ENCODE assay signal across 26 mouse cellular contexts in the genomic region with DNA sequence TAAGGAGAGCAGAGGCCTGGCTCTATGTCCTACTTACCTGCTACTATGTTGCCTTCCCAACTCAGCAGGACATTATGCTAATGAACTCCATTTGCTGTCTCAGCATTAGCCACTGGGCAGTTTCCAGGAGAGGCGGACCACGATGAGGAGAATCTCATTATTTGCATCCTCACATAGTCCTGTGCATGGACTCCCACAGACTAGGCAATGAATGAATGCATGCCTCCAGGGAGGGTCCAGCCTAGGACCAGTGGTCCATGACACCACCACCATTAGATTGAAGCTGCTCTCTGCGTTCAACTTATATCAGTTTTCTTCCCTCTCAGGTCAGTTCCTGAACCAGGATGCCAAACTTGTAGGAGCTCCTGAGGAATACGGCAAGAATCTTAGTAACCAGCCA.
A peak's percentile ranks its signal among the peaks of the same experiment; 100 is the strongest.
DNase-seq lines count a peak whose midpoint lies in the region; ATAC-seq and TF ChIP-seq lines count a peak whose summit lies in the region.
"Had no signal": no experiment of that assay in that cellular context is flagged by ENCODE, and none has a peak within 500 bp of the region (broad histone marks: within the 10 kb centered on the region; RNA-seq: fewer than 3 reads in every experiment).

No protein-coding gene starts in this region.

- no peak overlapping the region for H3K4me2 ChIP-seq in midbrain, embryonic 11.5 days
- H3K4me2 ChIP-seq in midbrain, postnatal 0 days (ENCODE audit: low read depth, low read length, poor library complexity, severe bottlenecking): no peak overlapping the region
- no peak overlapping the region for H3K4me2 ChIP-seq in hindbrain, embryonic 16.5 days (ENCODE audit: low read length)
- no peak overlapping the region for H3K4me2 ChIP-seq in intestine, embryonic 16.5 days (ENCODE audit: low read depth, low read length)
- H3K4me2 ChIP-seq: embryonic facial prominence, embryonic 13.5 days; forebrain, embryonic 13.5 days; heart, embryonic 12.5 days; liver, embryonic 13.5 days; neural tube, embryonic 12.5 days; stomach, embryonic 15.5 days had no signal

- 0 out of 2 replicates have a peak, but pooled peaks have one; percentile 44 for ATAC-seq in midbrain, embryonic 11.5 days (ENCODE audit: low FRiP score)
- ATAC-seq in midbrain, postnatal 0 days (ENCODE audit: low FRiP score): no peak
- peak; percentile 52; the same call in 1 of the 2 replicates for ATAC-seq in hindbrain, embryonic 16.5 days
- no peak for ATAC-seq in intestine, embryonic 16.5 days
- ATAC-seq: forebrain, embryonic 13.5 days; midbrain, embryonic 16.5 days had no signal

- TF ChIP-seq POLR2A in embryonic fibroblast, embryonic 13.5 days (IDR thresholded peaks at IDR 0.05; ENCODE audit: low read depth, low read length): no peak

- peak overlapping the region; percentile 64 for H3K27ac ChIP-seq in gastrocnemius, adult 2 months
- no peak overlapping the region for H3K27ac ChIP-seq in midbrain, embryonic 11.5 days (ENCODE audit: low read depth, low read length)
- no peak overlapping the region for H3K27ac ChIP-seq in midbrain, postnatal 0 days (ENCODE audit: low read depth, low read length)
- H3K27ac ChIP-seq in embryonic fibroblast, embryonic 13.5 days (ENCODE audit: insufficient read depth, low read length): peak overlapping the region; percentile 61
- H3K27ac ChIP-seq in hindbrain, embryonic 16.5 days (ENCODE audit: low read depth, low read length): no peak overlapping the region
- H3K27ac ChIP-seq in intestine, embryonic 16.5 days (ENCODE audit: low read length): no peak overlapping the region
- H3K27ac ChIP-seq: embryonic facial prominence, embryonic 13.5 days; forebrain, embryonic 13.5 days; heart, adult 2 months; liver, embryonic 13.5 days; macrophage; neural tube, embryonic 12.5 days; stomach, embryonic 15.5 days had no signal

- H3K4me3 ChIP-seq in gastrocnemius, adult 2 months: no peak overlapping the region
- H3K4me3 ChIP-seq in midbrain, embryonic 11.5 days (ENCODE audit: low read depth, low read length): no peak overlapping the region
- no peak overlapping the region for H3K4me3 ChIP-seq in midbrain, postnatal 0 days (ENCODE audit: low read depth, low read length)
- H3K4me3 ChIP-seq in embryonic fibroblast, embryonic 13.5 days (ENCODE audit: insufficient read depth, low read length): no peak overlapping the region
- H3K4me3 ChIP-seq in hindbrain, embryonic 16.5 days (ENCODE audit: low read length): no peak overlapping the region
- H3K4me3 ChIP-seq in intestine, embryonic 16.5 days (ENCODE audit: low read length): no peak overlapping the region
- H3K4me3 ChIP-seq: embryonic facial prominence, embryonic 13.5 days; erythroblast, embryonic 14.5 days; forebrain, embryonic 13.5 days; heart, adult 2 months; heart, embryonic 12.5 days; liver, embryonic 13.5 days; myocyte; neural tube, embryonic 12.5 days; stomach, embryonic 15.5 days had no signal

- H3K27me3 ChIP-seq in midbrain, embryonic 11.5 days (ENCODE audit: control insufficient read depth, insufficient read depth, low read length): no peaks in the 10 kb centered on the region
- no peaks in the 10 kb centered on the region for H3K27me3 ChIP-seq in midbrain, postnatal 0 days (ENCODE audit: insufficient read depth, low read length)
- H3K27me3 ChIP-seq in hindbrain, embryonic 16.5 days (replicated peaks; ENCODE audit: control insufficient read depth, insufficient read depth, low read length): no peaks in the 10 kb centered on the region
- H3K27me3 ChIP-seq in intestine, embryonic 16.5 days (replicated peaks; ENCODE audit: control insufficient read depth, insufficient read depth, low read length): no peaks in the 10 kb centered on the region
- H3K27me3 ChIP-seq: embryonic facial prominence, embryonic 13.5 days; forebrain, embryonic 13.5 days; heart, embryonic 12.5 days; liver, embryonic 13.5 days; neural tube, embryonic 12.5 days; stomach, embryonic 15.5 days had no signal

- H3K9ac ChIP-seq in midbrain, embryonic 11.5 days (ENCODE audit: low read length): no peak overlapping the region
- no peak overlapping the region for H3K9ac ChIP-seq in midbrain, postnatal 0 days (replicated peaks; ENCODE audit: low read length, poor library complexity, severe bottlenecking)
- H3K9ac ChIP-seq in hindbrain, embryonic 16.5 days (ENCODE audit: low read depth, low read length): no peak overlapping the region
- H3K9ac ChIP-seq in intestine, embryonic 16.5 days (ENCODE audit: low read depth, low read length): no peak overlapping the region
- H3K9ac ChIP-seq: embryonic facial prominence, embryonic 13.5 days; forebrain, embryonic 13.5 days; heart, embryonic 12.5 days; liver, embryonic 13.5 days; neural tube, embryonic 12.5 days; stomach, embryonic 15.5 days had no signal

- 78% methylated on average over 4 of the region's 4 CpGs for WGBS in midbrain, embryonic 11.5 days
- 56% methylated on average over 4 of the region's 4 CpGs for WGBS in midbrain, postnatal 0 days
- 53% methylated on average over 4 of the region's 4 CpGs for WGBS in hindbrain, embryonic 16.5 days
- WGBS in intestine, embryonic 16.5 days: 80% methylated on average over 4 of the region's 4 CpGs

- no peaks in the 10 kb centered on the region for H3K9me3 ChIP-seq in midbrain, embryonic 11.5 days (ENCODE audit: control insufficient read depth, low read length)
- no peaks in the 10 kb centered on the region for H3K9me3 ChIP-seq in midbrain, postnatal 0 days (ENCODE audit: low read length)
- H3K9me3 ChIP-seq in hindbrain, embryonic 16.5 days (ENCODE audit: control insufficient read depth, low read length): peaks cover 3% of the 10 kb centered on the region; the same call in 1 of the 2 replicates
- H3K9me3 ChIP-seq in intestine, embryonic 16.5 days (ENCODE audit: control insufficient read depth, low read length): no peaks in the 10 kb centered on the region
- H3K9me3 ChIP-seq: embryonic facial prominence, embryonic 13.5 days; forebrain, embryonic 13.5 days; heart, embryonic 12.5 days; liver, embryonic 13.5 days; neural tube, embryonic 12.5 days; stomach, embryonic 15.5 days had no signal

- no peaks in the 10 kb centered on the region for H3K36me3 ChIP-seq in midbrain, embryonic 11.5 days (ENCODE audit: control insufficient read depth, insufficient read depth, low read length)
- H3K36me3 ChIP-seq in midbrain, postnatal 0 days (ENCODE audit: insufficient read depth, low read length): no peaks in the 10 kb centered on the region
- H3K36me3 ChIP-seq in hindbrain, embryonic 16.5 days (ENCODE audit: control insufficient read depth, insufficient read depth, low read length): no peaks in the 10 kb centered on the region
- H3K36me3 ChIP-seq in intestine, embryonic 16.5 days (ENCODE audit: control insufficient read depth, insufficient read depth, low read length): no peaks in the 10 kb centered on the region
- H3K36me3 ChIP-seq: embryonic facial prominence, embryonic 13.5 days; heart, embryonic 12.5 days; liver, embryonic 13.5 days; neural tube, embryonic 12.5 days; stomach, embryonic 15.5 days had no signal

- no peaks in the 10 kb centered on the region for H3K4me1 ChIP-seq in midbrain, embryonic 11.5 days (ENCODE audit: control insufficient read depth, insufficient read depth, low read length)
- no peaks in the 10 kb centered on the region for H3K4me1 ChIP-seq in midbrain, postnatal 0 days (ENCODE audit: insufficient read depth, low read length)
- peaks cover 5% of the 10 kb centered on the region for H3K4me1 ChIP-seq in embryonic fibroblast, embryonic 13.5 days (ENCODE audit: control insufficient read depth, insufficient read depth, low read length)
- no peaks in the 10 kb centered on the region for H3K4me1 ChIP-seq in hindbrain, embryonic 16.5 days (ENCODE audit: control insufficient read depth, insufficient read depth, low read depth, low read length)
- no peaks in the 10 kb centered on the region for H3K4me1 ChIP-seq in intestine, embryonic 16.5 days (ENCODE audit: control insufficient read depth, insufficient read depth, low read length)
- H3K4me1 ChIP-seq: forebrain, embryonic 13.5 days; liver, embryonic 13.5 days; neural tube, embryonic 12.5 days; stomach, embryonic 15.5 days had no signal

- TF ChIP-seq CTCF in gastrocnemius, adult 2 months (IDR thresholded peaks at IDR 0.05): no peak
- no peak for TF ChIP-seq CTCF in midbrain, postnatal 0 days (IDR thresholded peaks at IDR 0.05)
- no peak for TF ChIP-seq CTCF in embryonic fibroblast, embryonic 13.5 days (IDR thresholded peaks at IDR 0.05; ENCODE audit: borderline replicate concordance, insufficient read depth, low read length)

- intact Hi-C loops in gastrocnemius, adult 2 months (cut with DNase I): no loop called here

- no peak for DNase-seq in gastrocnemius, adult 2 months
- DNase-seq in gastrocnemius, postnatal 10 days: no peak
- peak; percentile 21 for DNase-seq in midbrain, embryonic 11.5 days (ENCODE audit: low spot score, missing footprints)
- no peak for DNase-seq in midbrain, postnatal 0 days (ENCODE audit: low spot score)
- DNase-seq in cerebellum, postnatal 4 days (ENCODE audit: low spot score in 2 of 2): no peak
- DNase-seq: cerebellum, adult 11-12 months; cerebellum, adult 9-11 months; kidney, adult 9 months; kidney, postnatal 36 days; left cerebral cortex, postnatal 4 days; liver, embryonic 13.5 days; retina, postnatal 1 day; right cerebral cortex, postnatal 14 days had no signal

Comparison
In these comparisons a context has a peak if more than half of its experiments do, and no peak if none do; other contexts are left out.
1. ATAC-seq: peak in midbrain, embryonic 11.5 days (single experiment) and hindbrain, embryonic 16.5 days (single experiment); none in midbrain, postnatal 0 days (single experiment) and intestine, embryonic 16.5 days (single experiment).
2. H3K27ac ChIP-seq: peak in gastrocnemius, adult 2 months (single experiment) and embryonic fibroblast, embryonic 13.5 days (single experiment); none in midbrain, embryonic 11.5 days (single experiment), midbrain, postnatal 0 days (single experiment), hindbrain, embryonic 16.5 days (single experiment) and intestine, embryonic 16.5 days (single experiment).